Mouse (Mus musculus): ENCODE data around the gene Map6d1.

DNA sequence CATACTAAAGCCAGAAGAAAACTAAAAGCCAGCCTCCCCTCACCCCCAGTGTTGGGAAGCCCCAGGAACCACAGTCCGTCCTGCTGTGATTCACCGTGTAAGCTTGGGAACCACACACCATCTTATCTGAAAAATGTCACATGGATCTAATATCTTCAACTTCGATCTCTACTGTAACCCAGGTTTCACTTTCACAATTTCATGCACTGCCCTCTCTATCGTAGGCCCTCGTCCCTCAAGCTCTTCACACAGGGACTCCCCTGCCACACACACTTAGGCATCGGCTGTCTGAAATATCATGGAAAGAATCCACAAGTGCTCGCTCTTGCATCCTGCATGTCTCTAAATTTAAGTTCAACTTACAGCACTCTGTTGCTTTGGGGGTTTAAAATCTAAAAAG is 23.9 kb upstream of the Map6d1 start:
- TF ChIP-seq CTCF (IDR thresholded peaks at IDR 0.05; ENCODE audit: low read depth, low read length) (no peak), TAL1 (conservative IDR thresholded peaks at IDR 0.05; ENCODE audit: low read depth, low read length) (no peak), GATA1 (IDR thresholded peaks at IDR 0.05; ENCODE audit: borderline replicate concordance, low read length) (no peak), POLR2AphosphoS5 (IDR thresholded peaks at IDR 0.05; ENCODE audit: insufficient replicate concordance, low read depth, low read length) (no peak), GATA2 (IDR thresholded peaks at IDR 0.05; ENCODE audit: borderline replicate concordance, low read depth, low read length) (no peak)

All from G1E (cell line).